Mouse (Mus musculus): ENCODE data around the gene Trim42.
A peak's percentile ranks its signal among the peaks of the same experiment; 100 is the strongest.

Trim42 gene

DNA sequence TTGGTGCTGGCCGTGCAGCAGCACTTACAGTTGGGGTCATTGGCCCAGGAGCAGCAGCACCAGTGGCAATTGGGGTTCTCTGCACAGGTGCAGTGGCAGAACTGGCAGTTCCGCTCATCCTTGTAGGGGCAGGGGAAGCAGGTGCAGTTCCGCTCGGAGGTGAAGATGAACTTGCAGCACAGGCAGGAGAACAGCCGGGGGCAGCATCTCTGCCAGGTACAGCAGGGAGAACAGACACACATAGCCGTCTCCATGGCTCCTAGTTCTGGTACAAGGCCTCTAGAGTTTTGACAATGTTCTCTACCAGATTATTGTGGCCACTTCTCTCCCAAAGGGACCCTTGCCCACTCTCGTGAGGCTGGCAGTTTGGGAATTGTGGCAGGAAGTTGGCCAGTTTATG lies at the start of gene Trim42:
TSS of gene Trim42 (minus strand) at position 368 of the 400 bp plus-strand sequence.
- Histone ChIP-seq H3K9me3 (ENCODE audit: low read length) (peaks cover 13% of the 10 kb centered on the region; the same call in 1 of the 2 replicates), H3K4me3 (replicated peaks; ENCODE audit: low read length) (no peak within 1 kb of the TSS)

DNA sequence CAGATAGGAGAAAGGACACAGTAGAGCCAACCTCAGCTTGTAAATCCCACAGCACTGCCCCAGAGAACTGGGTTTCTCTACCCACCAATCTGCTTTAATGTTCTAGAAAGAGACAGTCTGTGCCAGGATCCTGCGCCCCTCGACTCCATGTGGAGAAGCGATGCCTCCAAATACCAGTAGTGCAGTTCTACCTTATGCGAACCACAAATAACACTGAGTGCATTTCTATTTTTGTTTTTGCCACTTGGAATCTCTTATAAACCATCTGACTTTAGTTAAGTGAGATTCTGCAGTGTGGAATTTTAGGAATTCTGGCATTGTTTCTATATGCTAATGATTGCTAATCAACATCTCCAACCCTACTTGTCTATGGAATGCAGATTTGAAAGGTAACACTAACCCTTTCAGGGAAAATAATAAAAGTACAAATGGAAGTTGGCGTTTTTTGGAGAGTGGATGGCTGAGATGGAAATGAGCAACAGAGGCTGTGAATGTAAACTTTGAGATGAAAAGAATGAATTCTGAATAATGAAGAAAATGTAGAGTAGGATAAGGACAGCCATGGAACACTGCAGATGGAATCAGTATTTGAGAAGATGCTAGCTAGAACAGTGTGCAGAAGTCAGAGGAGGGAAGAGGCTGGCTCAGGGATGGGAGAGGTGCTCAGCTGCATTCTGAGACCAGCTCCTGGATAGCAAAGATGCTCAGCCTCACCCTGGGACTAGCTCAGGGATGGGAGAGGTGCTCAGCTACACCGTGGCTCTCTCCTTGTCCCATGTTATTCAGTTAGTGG lies 45.3 kb upstream of the Trim42 start:
- Histone ChIP-seq H3K9me3 (ENCODE audit: low read length) (no peaks in the 10 kb centered on the region), H3K36me3 (ENCODE audit: insufficient read depth, low read length) (no peaks in the 10 kb centered on the region), H3K4me3 (replicated peaks; ENCODE audit: low read length) (no peak overlapping the region), H3K27me3 (ENCODE audit: insufficient read depth, low read length) (no peaks in the 10 kb centered on the region), H3K4me1 (replicated peaks; ENCODE audit: low read depth, low read length) (no peaks in the 10 kb centered on the region)
- TF ChIP-seq NANOG (IDR thresholded peaks at IDR 0.05; ENCODE audit: borderline replicate concordance, low read length) (no peak), CTCF (conservative IDR thresholded peaks at IDR 0.05; ENCODE audit: low read length) (no peak), POU5F1 (IDR thresholded peaks at IDR 0.05; ENCODE audit: borderline replicate concordance, low read length) (no peak)

More for the DNA sequence above, at the start of gene Trim42:
- H3K4me1 ChIP-seq (replicated peaks; ENCODE audit: low read depth, low read length) = peaks cover 9% of the 10 kb centered on the region; the same call in 1 of the 2 replicates
- peaks cover 39% of the 10 kb centered on the region for H3K27me3 ChIP-seq (ENCODE audit: insufficient read depth, low read length)
- TF ChIP-seq POU5F1 (IDR thresholded peaks at IDR 0.05; ENCODE audit: borderline replicate concordance, low read length) (no peak), CTCF (conservative IDR thresholded peaks at IDR 0.05; ENCODE audit: low read length) (no peak), NANOG (IDR thresholded peaks at IDR 0.05; ENCODE audit: borderline replicate concordance, low read length) (no peak)
- H3K36me3 ChIP-seq (ENCODE audit: insufficient read depth, low read length) = no peaks in the 10 kb centered on the region

DNA sequence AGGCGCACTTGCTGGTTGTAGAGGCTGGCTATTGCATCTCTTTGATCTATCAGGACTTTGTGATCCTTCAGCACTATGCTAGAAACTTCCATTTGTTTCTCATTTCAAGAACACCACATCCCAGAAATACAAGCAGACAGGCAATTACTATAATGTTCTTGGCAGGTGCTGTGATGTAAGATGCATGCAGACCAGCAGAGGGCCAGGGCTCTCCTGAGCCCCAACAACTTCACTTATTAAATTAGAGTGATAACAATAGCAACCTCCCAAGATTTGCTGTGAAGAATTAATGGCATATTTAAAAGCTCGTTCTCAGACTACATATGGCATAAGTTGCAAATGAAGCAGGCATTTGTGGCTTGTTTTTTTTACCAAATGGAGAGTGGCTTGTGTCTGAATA lies 38.4 kb upstream of the Trim42 start:
- H3K4me1 ChIP-seq (replicated peaks; ENCODE audit: low read depth, low read length) = no peaks in the 10 kb centered on the region
- H3K27me3 ChIP-seq (ENCODE audit: insufficient read depth, low read length) = no peaks in the 10 kb centered on the region
- TF ChIP-seq POU5F1 (IDR thresholded peaks at IDR 0.05; ENCODE audit: borderline replicate concordance, low read length) = no peak
- TF ChIP-seq NANOG (IDR thresholded peaks at IDR 0.05; ENCODE audit: borderline replicate concordance, low read length) = no peak
- TF ChIP-seq CTCF (conservative IDR thresholded peaks at IDR 0.05; ENCODE audit: low read length) = no peak
- no peak overlapping the region for H3K4me3 ChIP-seq (replicated peaks; ENCODE audit: low read length)
- H3K36me3 ChIP-seq (ENCODE audit: insufficient read depth, low read length) = no peaks in the 10 kb centered on the region
- H3K9me3 ChIP-seq (ENCODE audit: low read length) = no peaks in the 10 kb centered on the region

DNA sequence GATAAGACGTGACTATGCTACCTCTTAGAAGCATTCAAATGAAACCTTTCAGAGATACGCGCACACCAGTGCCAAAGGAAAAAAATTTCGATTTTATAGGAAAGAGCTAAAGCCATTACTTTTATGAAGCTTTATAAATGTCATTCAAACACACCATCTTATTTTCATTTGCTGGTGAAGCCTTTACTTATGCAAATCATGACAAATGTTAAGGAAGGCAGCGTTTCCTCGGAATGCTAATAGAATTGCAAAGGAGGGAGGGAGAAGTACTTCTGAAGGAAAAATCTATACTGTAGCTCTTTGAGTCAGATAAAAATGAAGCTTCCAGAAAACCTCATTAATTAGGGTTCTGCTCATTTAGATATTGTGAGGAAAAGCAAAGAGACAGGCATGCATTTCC lies 13.3 kb downstream of the Trim42 start:
- Histone ChIP-seq H3K4me3 (replicated peaks; ENCODE audit: low read length) (no peak overlapping the region), H3K4me1 (replicated peaks; ENCODE audit: low read depth, low read length) (no peaks in the 10 kb centered on the region), H3K9me3 (ENCODE audit: low read length) (no peaks in the 10 kb centered on the region), H3K27me3 (ENCODE audit: insufficient read depth, low read length) (peaks cover 22% of the 10 kb centered on the region; the same call in 1 of the 2 replicates), H3K36me3 (ENCODE audit: insufficient read depth, low read length) (no peaks in the 10 kb centered on the region)
- no peak for TF ChIP-seq CTCF (conservative IDR thresholded peaks at IDR 0.05; ENCODE audit: low read length)
- TF ChIP-seq NANOG (IDR thresholded peaks at IDR 0.05; ENCODE audit: borderline replicate concordance, low read length) = no peak

DNA sequence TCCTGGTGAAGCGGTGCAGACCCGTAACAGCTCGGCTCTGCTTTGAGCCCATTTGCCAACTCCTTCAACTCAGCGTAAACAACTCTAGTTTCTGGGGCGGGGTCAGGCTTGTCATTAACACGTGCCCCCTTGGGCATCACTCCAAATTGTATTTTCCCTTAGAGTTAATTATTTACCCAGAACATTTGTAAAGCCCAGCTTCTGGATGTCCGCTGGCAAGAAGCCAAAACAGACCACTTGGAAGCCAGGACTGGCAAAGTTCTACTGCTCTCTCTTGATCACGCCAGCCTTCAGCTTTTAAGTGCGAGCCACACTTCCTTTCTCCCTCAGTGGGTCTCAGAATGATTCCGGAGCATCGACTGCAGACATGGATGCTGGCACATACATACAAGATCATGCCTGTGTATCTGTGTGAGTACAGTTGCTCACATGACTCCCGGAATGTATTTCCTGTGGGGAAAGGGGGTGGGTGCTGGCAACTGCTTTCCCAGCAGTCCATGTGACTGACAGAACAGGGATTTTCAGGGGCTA lies 24.9 kb downstream of the Trim42 start:
- H3K4me1 ChIP-seq (replicated peaks; ENCODE audit: low read depth, low read length) = peaks cover 11% of the 10 kb centered on the region

DNA sequence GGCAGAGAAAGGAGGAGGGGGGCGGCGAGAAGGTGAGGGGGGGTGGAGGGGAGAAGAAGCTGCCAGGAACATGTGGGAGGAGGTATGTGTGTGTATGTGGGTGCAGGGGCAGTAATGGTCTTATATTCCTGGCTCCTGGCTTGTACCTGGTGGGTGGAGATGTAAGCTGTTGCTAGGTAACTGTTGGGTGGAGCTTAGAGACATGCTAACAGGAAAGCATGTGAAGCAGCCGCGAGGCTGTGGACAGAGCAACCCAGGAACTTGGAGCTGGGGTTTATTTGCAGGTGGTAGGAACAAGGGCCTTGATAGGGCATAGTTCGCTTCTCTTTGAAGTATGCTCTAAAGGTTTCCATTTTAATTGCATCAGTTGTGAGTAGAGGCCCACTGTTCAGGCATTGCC lies 28.0 kb downstream of the Trim42 start:
- Histone ChIP-seq H3K4me3 (replicated peaks; ENCODE audit: low read length) (0 out of 2 replicates have a peak overlapping the region, but pooled peaks have one; percentile 45), H3K4me1 (replicated peaks; ENCODE audit: low read depth, low read length) (peaks cover 11% of the 10 kb centered on the region), H3K9me3 (ENCODE audit: low read length) (no peaks in the 10 kb centered on the region), H3K27me3 (ENCODE audit: insufficient read depth, low read length) (peaks cover 25% of the 10 kb centered on the region), H3K36me3 (ENCODE audit: insufficient read depth, low read length) (no peaks in the 10 kb centered on the region)
- TF ChIP-seq CTCF (conservative IDR thresholded peaks at IDR 0.05; ENCODE audit: low read length) = no peak
- no peak for TF ChIP-seq POU5F1 (IDR thresholded peaks at IDR 0.05; ENCODE audit: borderline replicate concordance, low read length)
- no peak for TF ChIP-seq NANOG (IDR thresholded peaks at IDR 0.05; ENCODE audit: borderline replicate concordance, low read length)

More for the DNA sequence above, 24.9 kb downstream of the Trim42 start:
- H3K27me3 ChIP-seq (ENCODE audit: insufficient read depth, low read length) = peaks cover 25% of the 10 kb centered on the region
- no peaks in the 10 kb centered on the region for H3K9me3 ChIP-seq (ENCODE audit: low read length)
- H3K36me3 ChIP-seq (ENCODE audit: insufficient read depth, low read length) = no peaks in the 10 kb centered on the region
- H3K4me3 ChIP-seq (replicated peaks; ENCODE audit: low read length) = no peak overlapping the region
- TF ChIP-seq CTCF (conservative IDR thresholded peaks at IDR 0.05; ENCODE audit: low read length) = no peak
- TF ChIP-seq NANOG (IDR thresholded peaks at IDR 0.05; ENCODE audit: borderline replicate concordance, low read length) = no peak
- no peak for TF ChIP-seq POU5F1 (IDR thresholded peaks at IDR 0.05; ENCODE audit: borderline replicate concordance, low read length)

DNA sequence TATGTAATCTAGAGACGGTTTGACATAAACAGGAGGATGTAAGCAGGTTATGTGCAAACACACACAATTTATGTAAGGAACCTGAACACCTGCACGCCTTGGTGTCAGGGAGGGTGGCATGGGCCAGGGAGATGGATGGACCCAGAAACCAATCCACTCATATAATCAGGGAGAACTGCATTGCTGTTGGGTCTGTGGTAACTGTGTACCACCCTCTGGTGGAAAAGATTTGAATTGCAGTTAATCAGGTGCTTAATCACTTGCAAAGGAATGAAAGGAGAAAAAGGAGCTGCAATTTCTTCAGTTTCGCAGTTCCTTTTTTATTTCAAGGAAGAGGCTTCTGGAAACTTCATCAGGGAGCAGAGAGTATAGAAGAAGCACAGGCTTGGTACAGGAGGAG lies 46.9 kb downstream of the Trim42 start:
- H3K4me3 ChIP-seq (replicated peaks; ENCODE audit: low read length) = no peak overlapping the region
- TF ChIP-seq CTCF (conservative IDR thresholded peaks at IDR 0.05; ENCODE audit: low read length) = peak; percentile 86
- no peak for TF ChIP-seq POU5F1 (IDR thresholded peaks at IDR 0.05; ENCODE audit: borderline replicate concordance, low read length)
- no peak for TF ChIP-seq NANOG (IDR thresholded peaks at IDR 0.05; ENCODE audit: borderline replicate concordance, low read length)
- H3K27me3 ChIP-seq (ENCODE audit: insufficient read depth, low read length) = peaks cover 4% of the 10 kb centered on the region
- no peaks in the 10 kb centered on the region for H3K36me3 ChIP-seq (ENCODE audit: insufficient read depth, low read length)
- H3K9me3 ChIP-seq (ENCODE audit: low read length) = no peaks in the 10 kb centered on the region
- H3K4me1 ChIP-seq (replicated peaks; ENCODE audit: low read depth, low read length) = no peaks in the 10 kb centered on the region

DNA sequence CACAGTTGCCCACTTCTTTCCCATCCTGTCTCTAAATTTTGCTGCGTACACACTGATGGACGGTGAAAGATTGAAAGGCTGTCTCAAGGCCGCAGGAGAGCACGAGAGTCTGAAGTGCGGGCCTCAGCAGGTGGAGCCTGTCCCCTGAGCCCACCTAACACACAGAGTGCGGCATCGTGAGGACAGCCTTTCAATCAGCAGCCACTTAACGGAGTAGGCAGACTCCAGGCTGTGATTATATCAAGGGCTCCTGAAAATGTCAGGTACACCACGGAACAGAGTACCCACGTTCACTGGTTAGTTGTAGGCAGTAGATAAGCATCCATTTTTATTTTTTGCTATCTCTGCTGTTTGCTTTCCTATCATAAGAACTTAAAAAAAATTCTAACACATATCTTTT lies 47.6 kb downstream of the Trim42 start:
- Histone ChIP-seq H3K9me3 (ENCODE audit: low read length) (no peaks in the 10 kb centered on the region), H3K4me3 (replicated peaks; ENCODE audit: low read length) (no peak overlapping the region), H3K4me1 (replicated peaks; ENCODE audit: low read depth, low read length) (no peaks in the 10 kb centered on the region), H3K36me3 (ENCODE audit: insufficient read depth, low read length) (no peaks in the 10 kb centered on the region), H3K27me3 (ENCODE audit: insufficient read depth, low read length) (peaks cover 4% of the 10 kb centered on the region)
- TF ChIP-seq POU5F1 (IDR thresholded peaks at IDR 0.05; ENCODE audit: borderline replicate concordance, low read length) (no peak), CTCF (conservative IDR thresholded peaks at IDR 0.05; ENCODE audit: low read length) (no peak), NANOG (IDR thresholded peaks at IDR 0.05; ENCODE audit: borderline replicate concordance, low read length) (no peak)

All from E14TG2a.4 (cell line).